Mouse (Mus musculus) granulocyte monocyte progenitor cell, adult 5-6 weeks (primary cell): ENCODE measurements at regions not wholly inside any gene's neighbourhood (a gene's known extent, or its start where the extent isn't known, plus 50 kb on each side); places are given as distances from the start of the nearest gene placed in this dataset.

Experiments
- ATAC-seq: replicated peaks from 2 replicates; pipeline ENCODE4 v1.8.0; 2016; ENCODE audit warnings: mild to moderate bottlenecking, moderate TSS enrichment, inconsistent platforms; ENCODE audit not compliant: poor library complexity, severe bottlenecking

- no peak for ATAC-seq
Observed at GRCm38 (mm10) chr11:19073265-19073664, 54.5 kb upstream of the Meis1 start.

- ATAC-seq = no peak
Observed at GRCm38 (mm10) chr11:19073887-19074564, 55.2 kb upstream of the Meis1 start.

GRCm38 (mm10) chr11:19091101-19091857 is 72.5 kb upstream of the Meis1 start:
- no peak for ATAC-seq

GRCm38 (mm10) chr11:19092967-19093745 is 74.4 kb upstream of the Meis1 start:
- no peak for ATAC-seq

GRCm38 (mm10) chr11:19093749-19094148 is 75.0 kb upstream of the Meis1 start:
- ATAC-seq = no peak

GRCm38 (mm10) chr11:19094183-19094582 is 75.4 kb upstream of the Meis1 start:
- no peak for ATAC-seq

- no peak; the same call in 1 of the 2 replicates for ATAC-seq
Observed at GRCm38 (mm10) chr11:19102981-19103568, 84.3 kb upstream of the Meis1 start.

GRCm38 (mm10) chr11:19107180-19107579 is 88.4 kb upstream of the Meis1 start:
- ATAC-seq = no peak

GRCm38 (mm10) chr11:19109055-19109454 is 90.3 kb upstream of the Meis1 start:
- ATAC-seq = no peak

GRCm38 (mm10) chr11:19111916-19112575 is 93.3 kb upstream of the Meis1 start:
- ATAC-seq = no peak

- no peak for ATAC-seq
Observed at GRCm38 (mm10) chr11:19117121-19117520, 98.3 kb upstream of the Meis1 start.

- ATAC-seq = no peak
Observed at GRCm38 (mm10) chr11:19118258-19118657, 99.5 kb upstream of the Meis1 start.

- no peak for ATAC-seq
Observed at GRCm38 (mm10) chr11:19119927-19120827, 101.4 kb upstream of the Meis1 start.

- no peak for ATAC-seq
Observed at GRCm38 (mm10) chr11:19120871-19121270, 102.1 kb upstream of the Meis1 start.

GRCm38 (mm10) chr11:19135375-19136050 is 116.7 kb upstream of the Meis1 start:
- ATAC-seq = peak; percentile 99

- no peak for ATAC-seq
Observed at GRCm38 (mm10) chr11:19138423-19138822, 119.6 kb upstream of the Meis1 start.

GRCm38 (mm10) chr11:19138831-19139230 is 120.0 kb upstream of the Meis1 start:
- no peak for ATAC-seq

- no peak for ATAC-seq
Observed at GRCm38 (mm10) chr11:19143267-19144000, 124.6 kb upstream of the Meis1 start.
